Mouse (Mus musculus) limb, embryonic 14.5 days (tissue): Measurements from ENCODE around the gene Vmn2r83. TPM values are rescaled to one million over a fixed set of nuclear protein-coding genes. Genes with fewer than 3 reads are reported as not detected.
"Not testable (repeated sequence)": the region's sequence is repeated elsewhere in the genome, so short reads cannot be mapped to it uniquely, and the experiment has no call there.

Source experiments
- ATAC-seq: fragments of 200-750 bp; cut with Nextera tagmentation; 2 replicates; pipeline ENCODE4 v1.8.0; 2017; ENCODE audit warnings: low read depth, moderate number of reproducible peaks, moderate TSS enrichment; ENCODE audit not compliant: low FRiP score
- DNase-seq: peaks from one replicate; pipeline ENCODE4 v3.0.0-alpha.2; 2015; ENCODE audit warnings: low spot score
- H3K27ac ChIP-seq: fragments of 300-500 bp; sonication (generic); replicated peaks from 2 replicates; pipeline ENCODE4 v1.5.1; 2014; ENCODE audit warnings: low read depth, mild to moderate bottlenecking, low read length, moderate library complexity, mixed read lengths
- H3K27me3 ChIP-seq: fragments of 300-500 bp; sonication (generic); 2 replicates; pipeline ENCODE4 v1.6.1; 2014; ENCODE audit warnings: low read length, mixed read lengths; ENCODE audit not compliant: control insufficient read depth, insufficient read depth
- H3K36me3 ChIP-seq: fragments of 300-500 bp; sonication (generic); 2 replicates; pipeline ENCODE4 v1.6.1; 2014; ENCODE audit warnings: mild to moderate bottlenecking, low read length, moderate library complexity, mixed read lengths; ENCODE audit not compliant: control insufficient read depth, insufficient read depth
- H3K4me1 ChIP-seq: fragments of 300-500 bp; sonication (generic); 2 replicates; pipeline ENCODE4 v1.6.1; 2014; ENCODE audit warnings: antibody characterized with exemption, low read length, mixed read lengths; ENCODE audit not compliant: control insufficient read depth, insufficient read depth
- H3K4me2 ChIP-seq: fragments of 300-500 bp; sonication (generic); replicated peaks from 2 replicates; pipeline ENCODE4 v1.6.1; 2014; ENCODE audit warnings: low read depth, mild to moderate bottlenecking, low read length, moderate library complexity; ENCODE audit not compliant: severe bottlenecking
- H3K4me3 ChIP-seq: fragments of 300-500 bp; sonication (generic); replicated peaks from 2 replicates; pipeline ENCODE4 v1.5.1; 2014; ENCODE audit warnings: low read length
- H3K9ac ChIP-seq: fragments of 300-500 bp; sonication (generic); 2 replicates; pipeline ENCODE4 v1.6.1; 2014; ENCODE audit warnings: mild to moderate bottlenecking, low read depth, low read length, moderate library complexity; ENCODE audit not compliant: severe bottlenecking
- H3K9me3 ChIP-seq: fragments of 300-500 bp; sonication (generic); 2 replicates; pipeline ENCODE4 v1.6.1; 2016; ENCODE audit warnings: low read length; ENCODE audit not compliant: control insufficient read depth
- POLR2A ChIP-seq: fragments of 200-500 bp; IDR thresholded peaks from 2 replicates; pipeline ENCODE4 v1.8.0; 2012; ENCODE audit warnings: inconsistent platforms, mild to moderate bottlenecking, moderate library complexity, borderline replicate concordance; ENCODE audit not compliant: insufficient read depth, insufficient read length; ENCODE audit errors: extremely low read depth
- WGBS: fragments of 180-500 bp; shearing (Covaris S2); extraction: QIAGEN DNeasy Blood & Tissue Kit; methylation state at CpG from one replicate; pipeline ENCODE4 v1.1.7; 2014; 5-methylcytosine and 5-hydroxymethylcytosine counted together
- polyA plus RNA-seq, 2 experiments: library from polyadenylated mRNA; depleted of rRNA in 1 of 2; stranded (reverse) in 1 of 2; unstranded in 1 of 2; fragments of >200 nt; fragmentation: Nextera tagmentation in 1 of 2; extraction: Ambion mirVana in 1 of 2; gene quantifications; 2 replicates each; pipeline versions ENCODE4 v1.2.1 to v1.2.3; 2012 to 2014

Gene Vmn2r83
- polyA plus RNA-seq (2012; rRNA removed), result not detected in 2 replicates
- not detected in 2 replicates for polyA plus RNA-seq (2014; fragmentation: Nextera tagmentation; extraction: Ambion mirVana)

DNA sequence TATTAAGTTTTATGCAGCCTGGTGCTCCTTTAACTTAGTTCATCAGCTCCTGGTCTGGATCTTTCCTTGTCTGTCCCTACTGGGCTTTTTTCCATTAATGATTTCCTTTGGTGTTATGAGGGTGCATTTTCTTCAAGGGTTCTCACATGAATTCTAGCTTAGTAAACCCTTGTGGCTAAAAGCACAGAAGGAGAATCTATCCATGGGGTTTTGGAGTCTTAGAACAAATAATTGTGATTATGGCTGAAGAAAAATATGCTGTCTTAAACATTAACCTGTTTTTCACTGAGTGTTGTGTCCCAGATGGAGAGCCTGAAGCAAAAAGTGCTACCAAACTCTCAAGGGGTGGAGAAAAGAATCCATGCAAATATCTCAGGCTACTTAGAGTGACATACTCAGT is at the start of gene Vmn2r83:
Gene Vmn2r83 (plus strand): TSS at position 301 of the 400 bp plus-strand sequence.
- ATAC-seq (no peak), DNase-seq (no peak)
- Histone ChIP-seq H3K4me2 (no peak within 1 kb of the TSS), H3K9ac (no peak within 1 kb of the TSS), H3K9me3 (no peaks in the 10 kb centered on the region), H3K36me3 (no peaks in the 10 kb centered on the region), H3K4me3 (no peak within 1 kb of the TSS), H3K27me3 (no peaks in the 10 kb centered on the region), H3K4me1 (no peaks in the 10 kb centered on the region), H3K27ac (no peak within 1 kb of the TSS)
- TF ChIP-seq POLR2A, result no peak

DNA sequence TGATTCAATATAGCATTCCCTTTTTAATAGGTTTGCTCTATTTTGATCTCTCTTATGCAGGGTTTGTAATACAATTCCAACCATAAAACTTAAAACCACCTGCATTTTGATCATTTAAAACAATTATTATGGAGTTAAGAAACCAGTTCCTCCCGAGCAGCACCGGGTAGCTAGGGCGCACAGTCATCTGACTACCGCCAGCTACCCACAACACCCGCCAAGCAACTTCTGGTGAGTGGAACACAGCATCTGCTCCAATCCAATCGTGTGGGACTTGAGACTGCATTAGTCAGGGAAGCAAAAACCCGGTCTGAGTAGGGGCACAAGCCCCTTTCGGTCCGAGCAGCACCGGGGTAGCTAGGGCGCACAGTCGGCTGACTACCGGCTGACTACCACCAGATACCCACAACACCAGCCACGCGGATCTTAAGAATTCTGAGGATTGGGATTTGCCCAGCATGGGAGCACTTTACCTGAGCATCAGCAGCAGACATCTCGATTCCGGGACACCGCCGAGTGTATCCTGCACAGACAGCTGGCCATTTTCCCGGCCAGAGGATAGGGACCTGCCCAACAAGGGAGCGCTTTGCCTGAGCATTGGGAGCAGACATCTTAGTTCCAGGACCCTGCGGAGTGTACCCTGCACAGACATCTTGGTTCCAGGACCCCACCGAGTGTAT is 33.2 kb upstream of the Vmn2r83 start:
- ATAC-seq, H3K9me3 ChIP-seq: not testable (repeated sequence)

DNA sequence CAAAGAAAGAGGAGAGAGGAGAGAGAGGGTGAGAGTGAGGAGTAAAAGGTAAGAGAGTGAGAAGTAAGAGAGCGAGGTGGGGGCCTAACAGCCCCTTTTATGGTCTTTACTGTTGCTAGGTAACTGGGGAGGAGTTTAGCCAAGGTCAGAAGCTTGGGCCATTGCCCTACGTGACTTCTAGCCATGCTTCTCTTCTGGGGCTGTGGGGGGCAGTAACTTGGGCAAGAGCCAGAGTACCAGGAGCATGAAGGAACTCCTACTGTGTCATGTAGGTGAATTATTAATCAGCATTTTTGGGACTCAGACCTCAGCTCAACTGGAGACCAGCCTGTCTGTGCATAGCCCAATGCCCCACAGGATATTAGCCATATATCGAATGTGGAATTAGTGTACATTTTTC is 27.4 kb downstream of the Vmn2r83 start:
- Histone ChIP-seq H3K9me3 (no peaks in the 10 kb centered on the region), H3K4me3 (no peak overlapping the region), H3K9ac (no peak overlapping the region), H3K4me1 (no peaks in the 10 kb centered on the region), H3K27ac (no peak overlapping the region), H3K4me2 (no peak overlapping the region), H3K27me3 (no peaks in the 10 kb centered on the region), H3K36me3 (no peaks in the 10 kb centered on the region)
- WGBS, result 51% methylated on average over 3 of the region's 3 CpGs
- TF ChIP-seq POLR2A, result no peak
- no peak for ATAC-seq
- DNase-seq, result no peak

More for the DNA sequence above, 33.2 kb upstream of the Vmn2r83 start:
- not testable (repeated sequence) for H3K4me2 ChIP-seq, H3K36me3 ChIP-seq, H3K4me1 ChIP-seq, H3K27ac ChIP-seq, H3K27me3 ChIP-seq, H3K4me3 ChIP-seq, DNase-seq, H3K9ac ChIP-seq
- WGBS, result 88% methylated on average over 23 of the region's 23 CpGs

DNA sequence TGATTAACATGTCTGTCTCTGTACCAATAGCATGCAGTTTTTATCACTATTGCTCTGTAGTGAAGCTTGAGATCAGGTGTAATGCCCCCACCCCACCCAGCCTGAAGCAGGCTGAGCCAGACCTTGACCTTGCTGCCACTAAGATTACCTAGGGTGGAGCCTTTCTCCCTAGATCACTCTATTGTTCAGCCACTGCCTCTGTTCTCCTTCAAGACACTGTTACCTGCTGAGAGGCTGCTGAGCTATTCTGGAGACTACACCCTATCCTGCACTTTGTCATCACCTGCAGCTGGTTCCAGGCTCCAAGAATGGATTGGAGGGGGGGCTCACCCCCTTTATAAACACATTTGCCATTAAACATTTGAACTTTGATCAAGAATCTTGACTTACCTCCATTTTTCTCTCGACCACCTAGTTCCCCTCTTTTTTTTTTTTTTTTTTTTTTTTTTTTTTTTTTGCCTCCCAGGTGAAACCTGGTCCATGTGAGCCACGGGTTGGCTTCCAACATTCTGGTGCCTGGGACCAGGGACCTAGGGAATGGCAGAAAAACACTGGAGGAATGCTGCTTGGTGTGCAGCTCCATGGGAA is 28.3 kb downstream of the Vmn2r83 start:
- no peak for ATAC-seq
- Histone ChIP-seq H3K4me2 (no peak overlapping the region), H3K27ac (no peak overlapping the region), H3K4me3 (no peak overlapping the region), H3K27me3 (no peaks in the 10 kb centered on the region), H3K9me3 (no peaks in the 10 kb centered on the region), H3K4me1 (no peaks in the 10 kb centered on the region), H3K36me3 (no peaks in the 10 kb centered on the region), H3K9ac (no peak overlapping the region)
- no peak for TF ChIP-seq POLR2A
- WGBS, result 53% methylated on average over 2 of the region's 2 CpGs
- DNase-seq, result no peak

DNA sequence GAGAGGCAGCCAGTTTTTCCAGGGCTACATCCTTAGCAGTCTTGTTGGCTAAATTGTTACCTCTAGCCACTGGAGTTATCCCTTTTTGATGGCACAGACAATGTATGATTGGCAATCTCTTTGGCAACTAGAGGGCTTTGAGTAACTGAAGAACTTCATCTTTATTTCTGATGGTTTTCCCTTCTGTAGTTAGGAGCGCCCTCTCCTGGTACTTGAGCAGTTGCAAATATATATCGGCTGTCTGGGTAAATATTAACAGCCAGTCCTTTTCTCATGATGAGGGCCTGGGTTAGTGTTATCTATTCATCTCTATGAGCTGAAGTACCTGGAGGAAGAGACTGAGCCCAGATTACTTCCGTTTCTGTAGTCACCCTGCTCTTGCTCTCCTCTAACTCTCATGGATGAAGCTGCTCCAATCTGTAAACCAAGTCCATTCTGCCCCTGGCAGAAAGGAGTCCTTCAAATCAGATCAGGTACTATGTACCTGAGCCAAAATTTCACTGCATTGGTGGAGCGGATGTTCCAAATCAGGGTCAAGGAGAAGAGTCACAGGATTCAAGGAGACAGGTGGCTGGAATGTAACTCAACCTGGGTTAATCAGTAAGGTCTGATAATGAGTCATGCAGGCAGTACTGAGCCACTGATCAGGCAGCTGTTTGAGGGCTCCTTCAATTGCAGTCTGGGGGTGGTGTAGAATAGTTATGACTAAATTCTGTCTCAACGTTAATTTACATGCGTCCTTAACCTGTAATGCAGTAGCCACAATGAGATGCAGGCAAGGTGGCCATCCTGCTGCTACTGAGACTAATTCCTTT is 34.5 kb downstream of the Vmn2r83 start:
- no peaks in the 10 kb centered on the region for H3K27me3 ChIP-seq
- H3K9me3 ChIP-seq, result no peaks in the 10 kb centered on the region
- H3K4me2 ChIP-seq, result no peak overlapping the region
- H3K27ac ChIP-seq, result no peak overlapping the region
- WGBS, result 74% methylated on average over 6 of the region's 6 CpGs
- TF ChIP-seq POLR2A, result no peak
- no peak overlapping the region for H3K4me3 ChIP-seq
- H3K4me1 ChIP-seq, result no peaks in the 10 kb centered on the region
- no peak for ATAC-seq
- no peaks in the 10 kb centered on the region for H3K36me3 ChIP-seq
- DNase-seq, result no peak
- no peak overlapping the region for H3K9ac ChIP-seq
